11 mouse cellular contexts compared by ENCODE assay signal in the genomic region with DNA sequence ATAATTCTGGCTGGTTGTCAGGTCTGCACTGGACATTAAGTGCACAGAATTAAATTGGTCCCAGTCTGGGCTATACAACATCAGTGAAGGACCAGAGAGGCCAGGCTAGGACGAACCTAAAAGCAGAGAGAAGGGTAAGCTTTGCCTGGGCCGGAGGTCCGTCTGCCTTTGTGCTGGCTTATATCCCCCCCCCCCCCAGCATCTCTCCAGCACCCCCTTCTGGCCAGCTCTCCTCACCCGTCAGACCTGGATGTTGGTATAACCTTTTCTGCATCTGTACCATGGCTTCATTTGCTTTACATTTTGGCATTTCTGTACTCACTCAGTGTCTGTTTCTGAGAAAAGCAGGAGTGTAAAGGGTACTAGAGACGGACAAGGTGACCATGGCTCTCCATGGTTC. TPM values are rescaled to one million over a fixed set of nuclear protein-coding genes. Genes with fewer than 3 reads are reported as not detected.
DNase-seq lines count a peak whose midpoint lies in the region; ATAC-seq and TF ChIP-seq lines count a peak whose summit lies in the region.
"Had no signal": no experiment of that assay in that cellular context is flagged by ENCODE, and none has a peak within 500 bp of the region (broad histone marks: within the 10 kb centered on the region; RNA-seq: fewer than 3 reads in every experiment).

No protein-coding gene starts in this region.

- H3K4me1 ChIP-seq in kidney, postnatal 0 days (replicated peaks; ENCODE audit: insufficient read depth, low read length) = peaks cover 7% of the 10 kb centered on the region; the same call in 1 of the 2 replicates

- ATAC-seq in kidney, postnatal 0 days (replicated peaks; ENCODE audit: low FRiP score, low read depth) = no peak

- DNase-seq in kidney, postnatal 0 days (ENCODE audit: low spot score) = no peak
- no peak for DNase-seq in kidney, adult 8-10 months
- peak; percentile 19 for DNase-seq in thymus, postnatal 0 days (ENCODE audit: low spot score)
- no peak for DNase-seq in thymus, postnatal 14 days
- peak; percentile 32 for DNase-seq in induced T-regulatory cell, adult 2 months (ENCODE audit: low read depth)
- DNase-seq in right cerebral cortex, postnatal 25 days = no peak
- DNase-seq in kidney, postnatal 25 days = no peak
- DNase-seq: cerebellum, adult 18-20 months; kidney, adult 18-20 months had no signal

- H3K27me3 ChIP-seq in kidney, postnatal 0 days (ENCODE audit: insufficient read depth, low read length) = no peaks in the 10 kb centered on the region

- H3K27ac ChIP-seq in kidney, postnatal 0 days = no peak overlapping the region

- H3K4me3 ChIP-seq in kidney, postnatal 0 days (replicated peaks; ENCODE audit: low read depth, low read length) = no peak overlapping the region
- H3K4me3 ChIP-seq: erythroblast, embryonic 14.5 days; megakaryocyte, embryonic 14.5 days had no signal

- H3K9me3 ChIP-seq in kidney, postnatal 0 days (replicated peaks; ENCODE audit: low read length) = no peaks in the 10 kb centered on the region
- H3K9me3 ChIP-seq: megakaryocyte, embryonic 14.5 days had no signal

- no peaks in the 10 kb centered on the region for H3K36me3 ChIP-seq in kidney, postnatal 0 days (ENCODE audit: insufficient read depth, low read length)

- peak; percentile 53 for TF ChIP-seq CTCF in kidney, postnatal 0 days (IDR thresholded peaks at IDR 0.05; ENCODE audit: low read depth)

- no peak overlapping the region for H3K9ac ChIP-seq in kidney, postnatal 0 days (ENCODE audit: low read depth, low read length)

- no peak overlapping the region for H3K4me2 ChIP-seq in kidney, postnatal 0 days (ENCODE audit: low read length)

- 47% methylated on average over 5 of the region's 5 CpGs for WGBS in kidney, postnatal 0 days

RNA-seq across cellular contexts. Expression of a gene that starts 1.9 kb away (rescaled TPM):
- polyA plus RNA-seq in kidney, postnatal 0 days (2015; fragmentation: Nextera tagmentation; extraction: Ambion mirVana) = 4.3 and 4.4 TPM in 2 replicates
- 0.22 and 0.31 TPM in 2 replicates for polyA plus RNA-seq in thymus, postnatal 0 days (2015; fragmentation: Nextera tagmentation; extraction: Ambion mirVana)
- polyA plus RNA-seq: erythroblast, embryonic 14.5 days had no signal

RNA-seq across cellular contexts. Expression of a gene that starts 10.9 kb away (rescaled TPM):
- 38.8 and 40.3 TPM in 2 replicates for polyA plus RNA-seq in kidney, postnatal 0 days (2015; fragmentation: Nextera tagmentation; extraction: Ambion mirVana)
- polyA plus RNA-seq in thymus, postnatal 0 days (2015; fragmentation: Nextera tagmentation; extraction: Ambion mirVana) = 33.8 and 34.9 TPM in 2 replicates

Comparison
In these comparisons a context has a peak if more than half of its experiments do, and no peak if none do; other contexts are left out.
1. DNase-seq: peak in thymus, postnatal 0 days (single experiment) and induced T-regulatory cell, adult 2 months (single experiment); none in kidney, postnatal 0 days (single experiment), kidney, adult 8-10 months (0 of 2), thymus, postnatal 14 days (single experiment), right cerebral cortex, postnatal 25 days (single experiment) and kidney, postnatal 25 days (0 of 2).